Mouse (Mus musculus) urinary bladder, postnatal 14 days (tissue): ENCODE measurements around the gene Ube2u.

Experiments used
- DNase-seq: peaks from one replicate; pipeline ENCODE4 v3.0.0; 2021; ENCODE audit warnings: low spot score

The Ube2u gene

GRCm38 (mm10) chr4:100547905-100548304 is 69.3 kb downstream of the Ube2u start:
- peak; percentile 21 for DNase-seq

- DNase-seq = no peak
Measured at GRCm38 (mm10) chr4:100553296-100553695, 74.6 kb downstream of the Ube2u start.

GRCm38 (mm10) chr4:100588236-100589206 is 109.9 kb downstream of the Ube2u start:
- peak; percentile 81 for DNase-seq

- no peak for DNase-seq
Measured at GRCm38 (mm10) chr4:100595771-100596170, 117.1 kb downstream of the Ube2u start.

- DNase-seq = peak; percentile 51
Measured at GRCm38 (mm10) chr4:100596630-100597029, 118.0 kb downstream of the Ube2u start.

GRCm38 (mm10) chr4:100597049-100597448 is 118.4 kb downstream of the Ube2u start:
- DNase-seq = no peak
